Mouse (Mus musculus): ENCODE results near the gene Ryr2.

Ryr2 gene

DNA sequence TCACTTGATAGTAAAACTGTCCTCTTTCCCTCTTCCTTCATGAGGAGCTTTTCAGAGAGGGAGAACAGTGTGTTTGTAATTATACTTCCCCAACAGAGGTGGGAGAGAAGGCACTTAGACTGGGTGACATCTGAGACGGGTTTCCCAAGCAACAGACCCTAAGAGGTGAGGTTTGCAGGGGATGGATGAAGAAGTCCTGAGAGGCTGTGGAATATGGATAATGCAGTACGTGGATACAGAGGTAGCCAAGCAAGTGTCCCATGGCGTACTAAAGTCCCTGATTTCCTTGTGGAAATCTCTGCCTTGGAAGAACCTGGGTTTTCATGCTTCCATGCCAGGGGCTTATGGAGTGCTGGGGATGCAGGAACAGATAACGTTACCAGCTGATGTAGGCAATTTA, 69.5 kb downstream of the Ryr2 start:
- DNase-seq (ENCODE audit: low read depth, low spot score) = no peak

DNA sequence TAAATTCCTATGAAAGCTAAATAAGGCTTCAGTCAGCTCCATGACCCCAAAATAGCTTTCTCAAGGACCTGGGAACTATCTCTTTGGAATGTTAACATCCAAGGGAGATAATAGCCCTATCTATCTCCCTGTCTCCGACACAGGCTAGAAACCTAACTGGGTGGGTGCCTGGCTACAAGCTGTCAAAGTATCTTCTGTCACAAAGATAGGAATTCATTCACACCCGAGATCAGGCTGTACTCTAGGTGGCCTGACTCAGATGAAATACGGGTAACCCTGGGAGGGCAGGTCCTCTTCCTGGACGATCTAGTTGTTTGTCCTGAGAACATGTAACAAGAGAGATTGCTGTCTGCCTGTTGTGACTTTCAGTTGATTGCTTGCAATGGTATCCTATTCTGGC, 69.9 kb downstream of the Ryr2 start:
- no peak for DNase-seq (ENCODE audit: low read depth, low spot score)

DNA sequence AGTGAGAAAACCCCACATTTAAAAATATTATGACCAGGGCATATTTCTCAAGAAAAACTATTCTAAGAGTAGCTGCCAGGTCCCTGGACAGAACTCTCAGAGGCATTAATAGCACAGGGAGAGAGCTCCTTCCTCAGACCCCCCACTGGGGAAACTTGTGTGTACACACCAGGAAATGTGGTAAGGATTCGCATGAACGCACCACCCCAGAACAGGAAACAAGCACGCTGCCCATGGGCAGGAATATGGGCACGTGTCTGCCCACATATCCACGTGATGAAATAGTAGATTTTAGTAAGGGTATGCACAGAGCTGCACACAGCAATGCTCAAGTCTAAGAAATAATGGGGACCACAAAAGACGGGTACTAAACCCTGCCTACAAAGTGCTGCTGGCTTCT, 72.8 kb downstream of the Ryr2 start:
- no peak for DNase-seq (ENCODE audit: low read depth, low spot score)

DNA sequence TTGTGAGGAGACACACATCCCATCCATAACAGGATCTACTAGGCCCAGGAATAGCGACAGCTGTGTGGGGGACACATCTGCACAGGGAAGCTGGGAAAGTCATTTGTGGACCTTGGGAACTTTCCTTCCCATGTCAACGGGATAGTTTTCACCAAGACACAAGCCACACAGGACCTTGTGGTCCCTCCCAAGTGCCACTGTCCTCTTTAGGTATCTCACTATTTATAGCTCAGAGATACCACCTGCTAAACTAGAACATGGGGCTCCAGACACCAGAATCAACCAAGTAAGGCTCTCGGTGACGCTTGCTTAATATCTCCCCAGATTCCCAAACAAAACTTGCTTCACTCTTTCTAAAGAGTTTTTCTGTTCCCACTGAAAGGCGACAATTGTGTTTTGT, 73.5 kb downstream of the Ryr2 start:
- no peak for DNase-seq (ENCODE audit: low read depth, low spot score)

DNA sequence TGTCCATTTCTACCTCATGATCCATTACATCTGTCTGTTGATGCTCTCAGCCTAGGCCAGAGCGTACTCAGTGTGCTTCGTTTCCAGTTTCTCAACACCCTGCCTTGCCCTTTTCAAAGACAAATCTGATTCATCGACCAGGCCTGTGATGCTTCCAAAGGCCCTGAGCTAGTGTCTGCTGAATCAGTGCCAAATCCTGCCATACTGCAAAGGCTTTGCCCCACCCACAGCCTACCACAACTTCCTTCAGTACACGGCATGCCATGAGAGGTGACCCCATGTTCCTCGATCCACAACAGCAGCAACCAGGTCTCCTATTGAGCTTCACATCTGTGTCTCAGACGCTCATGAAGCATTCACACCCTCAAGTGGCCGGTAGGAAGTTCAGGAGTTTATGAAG, 76.9 kb downstream of the Ryr2 start:
- peak; percentile 53 for DNase-seq (ENCODE audit: low read depth, low spot score)

DNA sequence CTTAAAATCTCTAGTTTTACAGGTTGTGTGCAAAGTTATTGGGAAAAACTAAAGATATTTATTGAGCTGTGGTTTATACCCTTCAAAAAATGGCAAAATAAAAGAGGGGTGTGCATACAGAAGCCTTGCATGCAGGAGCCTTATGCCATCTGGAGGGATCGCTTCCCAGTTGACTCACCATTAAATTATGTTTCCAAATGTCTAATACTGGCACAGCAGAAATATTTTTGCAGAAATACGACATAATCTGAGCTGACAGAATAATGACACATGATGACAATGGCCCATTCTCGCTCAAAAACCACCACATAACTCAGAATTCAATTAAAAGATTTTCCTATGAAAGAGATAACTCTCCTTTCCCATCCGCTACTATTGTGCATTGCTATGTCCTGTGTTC, 77.4 kb downstream of the Ryr2 start:
- peak; percentile 77 for DNase-seq (ENCODE audit: low read depth, low spot score)

DNA sequence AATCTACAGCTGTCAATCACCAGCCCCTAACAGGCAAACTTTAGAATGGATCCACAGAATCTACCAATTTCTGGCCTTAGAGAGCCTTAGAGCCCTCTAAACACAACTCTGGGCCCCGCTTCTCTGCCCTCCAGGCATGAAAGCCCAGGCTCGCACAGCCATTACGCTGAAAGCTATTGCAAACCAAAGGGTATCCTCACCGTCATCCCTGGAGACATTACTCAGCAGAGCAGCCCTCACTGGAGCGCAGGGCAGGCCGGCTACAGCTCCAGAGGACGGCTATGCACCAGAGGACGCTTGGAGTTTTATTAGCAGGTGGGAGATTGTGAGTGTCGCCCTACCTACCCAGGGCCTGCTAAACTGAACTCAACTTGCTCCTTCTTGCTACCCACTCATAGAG, 88.7 kb downstream of the Ryr2 start:
- no peak for DNase-seq (ENCODE audit: low read depth, low spot score)

DNA sequence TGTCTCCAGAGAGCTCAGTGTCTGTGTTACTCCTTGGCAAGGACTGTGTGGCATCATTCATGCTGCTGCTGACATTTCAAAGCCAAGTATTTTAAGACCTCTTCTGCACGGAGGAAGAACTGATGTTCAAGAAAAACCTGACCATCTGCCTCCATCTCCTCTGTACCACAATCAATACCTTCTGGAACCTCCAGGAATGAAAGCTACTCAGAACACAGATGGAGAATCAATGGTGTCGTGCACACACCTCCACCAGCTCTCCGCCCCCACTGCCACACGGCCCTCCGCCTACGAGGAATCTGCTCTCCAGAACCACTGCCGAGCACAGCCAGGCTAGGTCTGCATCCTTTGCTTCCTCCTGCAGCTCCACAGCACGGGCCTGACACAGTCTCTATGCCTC, 92.8 kb downstream of the Ryr2 start:
- peak; percentile 93 for DNase-seq (ENCODE audit: low read depth, low spot score)

DNA sequence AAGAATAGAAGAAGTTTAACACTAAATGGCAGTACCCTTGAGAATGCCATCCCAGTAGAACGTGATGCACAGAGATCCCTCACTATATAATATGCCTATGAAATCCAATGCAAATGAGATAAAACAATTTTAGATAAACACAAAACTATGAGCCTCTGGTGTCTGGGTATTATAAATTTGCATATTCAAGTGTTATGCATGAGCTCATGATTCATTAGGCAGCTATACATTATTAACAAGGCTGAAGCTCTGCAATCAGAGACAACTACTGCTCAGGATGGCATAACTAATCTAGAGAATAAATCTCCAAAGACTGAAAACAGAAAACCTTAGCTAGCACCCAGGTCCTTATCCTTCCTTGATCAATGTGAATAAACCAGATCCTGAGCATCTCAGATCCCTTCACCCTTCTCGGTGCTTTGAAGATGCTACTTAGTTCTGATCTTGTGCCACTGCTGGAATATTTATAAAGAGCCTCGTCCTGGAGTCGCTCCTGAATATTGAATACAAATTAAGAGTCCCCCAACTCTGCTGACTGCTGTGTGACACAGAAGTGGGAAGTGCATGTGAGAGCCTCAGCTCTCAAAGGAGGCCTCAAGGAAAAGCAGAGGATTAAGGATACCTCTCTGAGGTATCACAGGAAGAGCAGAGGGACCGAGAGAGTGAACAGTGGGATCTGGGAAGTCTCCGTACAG, 97.6 kb downstream of the Ryr2 start:
- DNase-seq (ENCODE audit: low read depth, low spot score) = no peak

DNA sequence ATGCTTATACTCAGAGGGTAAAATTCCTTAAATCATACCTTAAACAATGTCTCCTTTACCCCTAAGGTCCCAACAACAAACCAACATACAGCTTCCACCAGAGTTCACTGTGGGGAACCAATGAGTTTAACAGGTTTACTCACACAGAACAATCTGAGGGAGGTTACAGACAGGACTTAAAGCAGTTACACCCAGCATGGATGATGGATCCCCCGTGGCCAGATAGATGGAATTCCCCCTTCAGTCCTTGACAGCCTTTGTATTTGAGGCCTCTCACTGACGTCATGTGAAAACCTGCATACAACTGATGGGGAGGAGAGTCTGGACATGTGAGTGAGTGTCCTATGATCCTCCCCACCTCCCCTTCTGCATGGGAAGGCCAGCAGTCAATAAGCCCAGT, 99.2 kb downstream of the Ryr2 start:
- no peak for DNase-seq (ENCODE audit: low read depth, low spot score)

DNA sequence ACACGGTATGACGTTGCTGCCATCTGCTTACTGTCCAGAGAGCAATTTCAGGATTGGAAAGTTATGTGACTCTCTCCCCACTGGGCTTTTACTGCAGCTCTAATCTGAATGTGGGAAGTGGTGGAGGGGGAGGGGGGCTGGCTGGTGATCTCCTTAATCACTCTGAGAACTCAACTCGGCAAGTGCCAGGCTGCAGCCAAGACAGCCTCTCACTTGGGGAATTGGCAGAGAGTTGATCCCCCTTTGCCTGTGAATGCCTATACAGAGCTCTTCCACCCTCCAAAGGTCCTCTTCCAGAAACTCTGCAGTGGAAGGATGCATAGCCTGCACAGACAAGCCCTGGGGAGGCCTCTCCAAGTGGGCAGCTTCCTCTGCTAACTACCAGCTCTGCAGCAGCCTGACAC, 104.9 kb downstream of the Ryr2 start:
- DNase-seq (ENCODE audit: low read depth, low spot score) = peak; percentile 75

DNA sequence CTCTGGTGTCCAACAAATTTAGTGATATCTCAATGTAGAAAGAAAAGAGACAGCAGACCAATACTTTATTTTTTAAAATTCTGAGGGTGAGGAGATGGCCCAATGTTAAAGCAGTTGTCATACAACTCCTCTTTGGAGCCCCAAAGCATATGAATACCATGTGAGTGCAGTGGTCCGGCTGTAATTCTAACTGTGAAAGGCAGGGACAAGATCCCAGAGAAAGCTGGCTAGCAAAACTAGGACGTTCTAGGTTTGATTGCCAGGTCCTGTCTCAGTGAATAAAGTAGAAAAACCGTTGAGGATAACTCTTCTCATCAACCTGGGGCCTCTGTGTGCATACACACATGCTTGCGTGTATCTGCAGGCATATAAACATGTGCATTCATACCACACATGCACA, 106.9 kb downstream of the Ryr2 start:
- DNase-seq (ENCODE audit: low read depth, low spot score) = no peak

DNA sequence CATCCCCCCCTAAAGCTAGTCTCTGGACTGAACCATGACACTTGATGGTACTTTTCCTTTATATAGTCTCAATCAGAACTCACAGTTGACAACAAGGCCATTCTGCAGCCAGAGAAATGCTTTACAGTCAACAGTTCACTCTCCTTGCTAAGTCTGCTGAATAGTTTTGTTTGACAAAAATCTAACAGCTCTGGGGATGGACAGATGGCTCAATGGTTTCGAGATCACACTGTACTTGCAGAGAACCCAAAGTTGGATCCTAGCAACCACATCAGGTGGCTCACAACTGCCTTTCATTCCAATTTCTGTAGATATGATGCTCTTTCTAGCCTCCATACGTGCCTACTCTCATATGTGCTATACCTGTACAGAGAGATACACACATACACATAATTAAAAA, 109.4 kb downstream of the Ryr2 start:
- DNase-seq (ENCODE audit: low read depth, low spot score) = no peak

DNA sequence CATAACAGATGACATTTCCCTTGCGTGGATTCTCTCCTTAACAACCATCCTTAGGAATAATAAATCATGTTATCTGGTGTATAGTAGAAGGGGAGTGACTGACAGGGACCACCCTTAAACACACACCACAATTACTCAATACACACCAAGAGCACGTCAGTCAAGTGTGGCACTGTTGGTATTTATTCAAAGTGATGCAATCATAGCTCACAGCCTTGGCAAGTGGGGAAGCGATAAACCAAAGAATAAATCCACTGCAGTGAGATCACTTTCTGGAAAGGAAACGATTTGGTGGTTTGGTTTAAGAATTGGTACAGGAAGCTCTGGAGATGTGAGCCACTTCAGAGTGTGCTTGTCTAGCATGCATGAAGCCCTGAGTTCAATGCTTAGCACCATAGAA, 119.2 kb downstream of the Ryr2 start:
- no peak for DNase-seq (ENCODE audit: low read depth, low spot score)

DNA sequence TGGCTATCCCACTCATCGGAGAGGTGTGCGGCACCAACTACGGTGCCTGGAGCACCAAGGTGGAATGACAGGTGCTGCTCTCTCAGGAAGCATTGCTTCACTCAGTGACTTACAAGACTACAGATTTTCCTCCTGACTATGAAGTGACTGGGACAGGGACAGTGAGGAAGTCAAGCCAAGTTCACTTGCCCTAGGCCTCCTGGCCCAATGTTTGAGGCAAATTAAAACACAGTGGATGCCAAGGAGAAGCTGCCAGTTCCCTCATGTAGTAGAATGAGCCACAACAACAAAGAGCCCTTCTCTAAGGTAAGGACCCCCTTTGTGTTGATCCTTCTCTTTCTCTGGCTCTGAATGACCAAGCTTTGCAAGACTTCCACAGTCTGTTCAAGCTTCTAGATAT, 121.7 kb downstream of the Ryr2 start:
- DNase-seq (ENCODE audit: low read depth, low spot score) = peak; percentile 55

DNA sequence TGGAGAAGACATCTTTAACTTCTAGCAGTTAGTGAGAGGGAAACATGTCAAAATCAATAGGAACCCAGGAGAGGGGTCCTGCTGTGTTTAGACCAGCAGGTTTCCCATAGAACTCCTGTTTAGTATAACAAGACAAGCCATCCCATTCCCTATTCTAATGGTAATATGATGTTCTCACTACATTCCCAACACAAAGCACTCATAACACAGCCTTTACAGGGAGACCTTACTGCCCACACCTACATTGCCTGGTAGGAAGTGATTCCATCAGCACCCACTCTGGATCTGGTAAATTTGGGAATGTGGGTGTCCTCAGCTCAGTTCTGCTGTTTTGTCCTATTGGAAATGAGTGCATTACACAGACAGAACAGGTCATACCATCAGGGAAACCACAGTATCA, 127.7 kb downstream of the Ryr2 start:
- DNase-seq (ENCODE audit: low read depth, low spot score) = peak; percentile 44

DNA sequence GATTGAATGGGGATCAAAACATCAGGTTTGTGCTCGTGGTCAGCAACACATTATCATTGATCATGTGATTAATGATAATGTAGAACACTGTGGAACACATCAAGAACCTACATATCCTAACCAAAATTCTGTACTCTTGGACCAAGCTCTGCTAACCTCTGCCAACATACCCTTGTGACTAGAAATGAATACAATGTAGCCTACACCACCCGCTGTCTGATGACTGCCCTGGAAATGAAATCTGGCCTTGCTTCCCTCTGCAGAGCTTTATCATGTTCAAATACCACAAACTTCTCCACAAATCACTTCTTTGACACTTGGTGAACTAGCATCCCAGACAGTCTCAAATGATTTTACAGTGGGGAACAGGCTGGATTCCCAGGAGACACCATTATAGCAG, 128.4 kb downstream of the Ryr2 start:
- DNase-seq (ENCODE audit: low read depth, low spot score) = peak; percentile 50

DNA sequence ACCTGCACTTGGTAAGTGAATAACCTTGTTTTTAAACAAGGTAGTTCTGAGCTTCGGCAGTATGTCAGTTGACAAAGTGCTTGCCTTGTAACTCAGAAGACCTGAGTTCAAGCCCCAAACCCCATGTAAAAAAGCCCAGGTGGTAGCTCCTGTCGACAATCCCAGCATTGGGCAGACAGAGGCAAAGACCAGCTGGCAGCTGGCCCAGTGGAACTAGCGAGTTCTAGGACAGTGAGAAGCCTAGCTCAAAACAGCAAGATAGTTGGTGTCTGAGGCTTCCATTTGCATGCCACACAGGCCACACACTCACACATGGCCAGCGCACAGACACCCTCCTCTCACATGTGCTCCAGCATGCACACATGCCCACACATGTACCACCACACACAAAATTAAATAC, 129.1 kb downstream of the Ryr2 start:
- DNase-seq (ENCODE audit: low read depth, low spot score) = peak; percentile 41

DNA sequence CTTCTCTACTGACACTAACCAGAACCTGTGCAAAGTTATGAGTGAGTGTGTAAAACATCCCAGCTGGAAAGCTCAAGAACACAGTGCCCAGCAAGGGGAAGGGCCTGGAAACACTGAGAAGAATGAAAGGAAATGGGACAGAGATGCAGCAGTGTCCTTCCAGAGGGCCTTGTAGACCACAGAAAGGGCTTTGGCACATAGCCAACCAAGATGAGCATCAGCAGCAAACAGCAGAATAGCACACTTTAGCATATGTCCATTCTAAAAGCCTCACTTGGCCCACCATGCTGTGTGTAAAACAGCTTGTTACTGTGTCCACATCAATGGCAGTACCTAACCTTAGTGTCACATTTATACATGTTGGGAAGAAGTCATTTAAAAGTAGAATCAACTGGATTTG, 142.4 kb downstream of the Ryr2 start:
- DNase-seq (ENCODE audit: low read depth, low spot score) = no peak

DNA sequence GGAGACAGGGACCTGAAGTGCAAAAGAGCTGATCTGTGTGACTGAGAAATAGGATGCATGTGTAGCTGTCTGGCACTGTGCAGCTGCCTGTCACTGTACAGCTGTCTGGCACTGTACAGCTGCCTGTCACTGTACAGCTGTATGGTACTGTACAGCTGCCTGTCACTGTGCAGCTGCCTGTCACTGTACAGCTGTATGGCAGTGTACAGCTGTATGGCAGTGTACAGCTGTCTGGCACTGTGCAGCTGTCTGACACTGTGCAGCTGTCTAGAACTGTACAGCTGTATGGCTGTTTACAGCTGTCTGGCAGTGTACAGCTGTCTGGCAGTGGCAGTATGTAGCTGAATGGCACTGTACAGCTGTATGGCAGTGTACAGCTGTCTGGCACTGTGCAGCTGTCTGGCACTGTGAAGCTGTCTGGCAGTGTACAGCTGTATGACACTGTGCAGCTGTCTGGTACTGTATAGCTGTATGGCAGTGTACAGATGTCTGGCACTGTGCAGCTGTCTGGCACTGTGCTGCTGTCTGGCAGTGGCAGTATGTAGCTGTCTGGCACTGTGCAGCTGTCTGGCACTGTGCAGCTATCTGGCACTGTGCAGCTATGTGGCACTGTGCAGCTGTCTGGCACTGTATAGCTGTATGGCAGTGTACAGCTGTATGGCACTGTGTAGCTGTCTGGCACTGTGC, 147.1 kb downstream of the Ryr2 start:
- no peak for DNase-seq (ENCODE audit: low read depth, low spot score)

DNA sequence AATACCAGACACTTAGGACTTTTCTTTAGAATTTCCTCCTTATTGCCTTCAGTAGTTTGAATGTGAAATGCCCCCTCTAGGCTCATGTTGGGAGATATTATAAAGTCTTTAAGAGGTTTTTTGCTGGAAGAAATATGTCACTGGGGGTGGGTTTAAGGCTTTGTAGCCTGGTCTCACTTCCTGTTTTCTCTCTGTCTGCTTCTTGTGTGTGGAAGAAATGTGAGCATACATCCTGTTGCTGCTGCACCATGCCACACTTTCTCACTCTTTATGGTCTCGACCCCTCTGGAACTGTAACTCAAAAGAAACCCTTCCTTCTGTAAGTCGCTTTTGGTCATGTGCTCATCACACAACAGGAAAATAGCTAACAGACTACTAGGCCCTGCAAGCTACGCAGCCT, 147.9 kb downstream of the Ryr2 start:
- no peak for DNase-seq (ENCODE audit: low read depth, low spot score)

DNA sequence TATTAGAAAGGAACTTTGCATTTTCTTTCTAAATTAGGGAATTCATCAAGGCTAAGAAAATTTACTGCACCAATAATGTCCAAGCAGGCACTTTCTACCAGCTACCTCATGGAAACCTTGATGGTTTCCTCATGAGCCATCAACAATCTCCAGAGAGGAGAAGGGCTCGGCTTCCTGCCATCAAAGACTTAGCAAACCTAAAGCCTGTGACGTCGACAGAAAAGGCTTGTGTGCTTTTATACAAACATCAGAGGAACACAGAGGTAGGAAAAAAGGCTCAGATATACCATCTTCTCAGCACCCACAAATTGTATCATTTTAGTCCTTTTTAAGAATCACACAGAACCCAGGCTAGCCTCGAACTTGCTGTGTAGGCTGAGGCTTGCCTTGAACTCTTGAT, 148.5 kb downstream of the Ryr2 start:
- DNase-seq (ENCODE audit: low read depth, low spot score) = no peak

DNA sequence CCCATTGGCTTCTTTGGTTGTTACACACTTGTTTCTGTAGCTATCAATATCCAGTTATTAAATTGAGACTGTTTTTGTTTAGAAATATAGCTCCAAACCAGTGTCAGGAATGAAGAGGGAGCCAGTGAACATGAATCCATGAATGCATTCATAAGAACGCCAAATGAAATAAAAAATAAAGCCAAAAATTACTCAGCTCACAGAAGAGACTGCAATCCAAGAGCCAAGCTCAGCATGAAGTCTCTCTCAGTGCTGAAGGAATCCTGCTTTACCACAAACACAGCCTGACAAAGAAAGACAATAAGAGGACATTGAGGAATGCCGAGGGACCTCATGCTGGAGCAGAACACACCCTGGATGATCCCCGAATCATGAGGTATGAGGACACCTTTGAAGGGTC, 154.8 kb downstream of the Ryr2 start:
- peak; percentile 71 for DNase-seq (ENCODE audit: low read depth, low spot score)

DNA sequence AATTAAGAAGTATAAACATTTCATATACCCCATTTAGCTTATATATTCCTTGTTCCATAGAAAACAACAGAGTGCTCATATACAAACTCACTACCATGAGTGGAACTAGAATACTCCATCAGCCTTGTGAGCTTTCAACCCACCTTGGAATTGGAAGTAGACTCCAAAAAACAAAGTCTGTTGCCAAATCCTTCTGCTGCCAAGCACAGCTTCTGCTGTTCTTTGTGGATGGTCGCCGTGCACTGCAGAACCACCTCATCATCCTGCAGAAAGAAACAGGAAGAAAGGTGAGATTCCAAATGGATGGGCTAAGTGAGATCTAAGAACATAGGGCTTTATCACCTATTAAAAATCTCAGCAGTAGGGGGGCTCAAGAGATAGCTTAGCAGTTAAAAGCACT, 161.0 kb downstream of the Ryr2 start:
- DNase-seq (ENCODE audit: low read depth, low spot score) = peak; percentile 56
